Mouse (Mus musculus) adrenal gland, postnatal 36 days (tissue): ENCODE results near the gene Ddo. TPM values are rescaled to one million over a fixed set of nuclear protein-coding genes. Genes with fewer than 3 reads are reported as not detected.

Experiments
- DNase-seq, 2 experiments: peaks; one replicate each; pipeline ENCODE4 v3.0.0; 2021; ENCODE audit warnings: mixed read lengths in 1 of 2
- total RNA-seq, 2 experiments: library from RNA; stranded (reverse); gene quantifications; 2 replicates each; pipeline ENCODE4 v1.2.3; 2021

Gene Ddo
- total RNA-seq, 2 experiments from 2014 or later = 10.7 to 11.8 TPM

DNA sequence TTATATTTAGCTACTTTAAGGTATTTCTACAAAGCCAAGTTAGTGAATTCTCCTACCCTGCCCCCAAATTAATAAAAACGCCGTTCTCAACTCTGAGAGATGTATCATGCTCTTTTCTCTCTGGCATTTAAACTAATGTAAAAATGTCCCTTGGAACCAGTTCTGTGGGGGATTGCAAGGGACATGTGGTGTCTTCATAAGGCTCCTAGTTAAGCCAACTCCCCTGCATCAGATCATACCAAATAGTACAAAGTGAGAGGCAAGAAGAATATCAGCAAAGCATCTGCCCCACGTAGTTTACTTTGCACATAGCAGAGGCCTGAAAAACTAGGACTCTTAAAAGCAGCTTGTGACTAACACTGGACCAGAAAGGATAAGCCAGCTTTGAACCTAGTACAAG, 86.9 kb downstream of the Ddo start:
- no peak for DNase-seq

DNA sequence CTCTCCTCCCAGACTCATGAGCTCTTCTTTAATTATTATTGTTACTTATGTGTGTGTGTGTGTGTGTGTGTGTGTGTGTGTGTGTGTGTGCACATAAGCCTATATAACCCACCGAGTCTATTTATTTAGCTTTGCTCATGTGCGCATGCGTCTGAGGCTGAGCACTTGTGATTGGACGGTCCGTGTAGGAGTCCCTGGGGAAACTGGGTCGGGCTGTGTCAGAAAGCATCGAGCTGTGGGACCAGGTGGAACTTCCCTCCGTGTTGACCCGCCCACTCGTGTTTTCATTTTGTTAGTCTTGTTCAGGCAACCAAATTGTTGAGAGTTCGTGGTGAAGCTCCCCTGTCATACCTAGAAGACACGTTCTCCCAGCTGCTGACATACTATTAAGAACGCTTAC, 88.6 kb downstream of the Ddo start:
- no peak for DNase-seq

DNA sequence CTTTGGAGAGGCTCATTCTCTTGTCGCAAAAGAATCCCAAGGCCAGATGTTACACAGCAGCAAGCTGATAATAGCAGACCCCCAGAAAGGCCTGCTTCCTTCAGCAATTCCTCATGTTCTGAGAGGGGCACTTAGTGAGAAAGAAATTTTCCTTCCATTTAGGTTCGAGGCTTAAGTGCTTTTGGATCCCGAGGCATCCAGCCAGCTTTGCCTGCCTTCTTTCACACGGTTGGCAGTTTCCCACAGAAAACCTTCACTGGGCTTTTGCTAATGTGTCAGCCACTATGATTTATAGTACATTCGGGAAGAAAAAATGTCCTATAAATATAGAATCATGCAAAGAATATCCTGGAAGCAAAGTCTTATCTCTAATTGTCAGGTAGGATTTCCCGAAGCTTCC, 89.3 kb downstream of the Ddo start:
- DNase-seq = peak in 1 of 2 experiments; percentile 35

DNA sequence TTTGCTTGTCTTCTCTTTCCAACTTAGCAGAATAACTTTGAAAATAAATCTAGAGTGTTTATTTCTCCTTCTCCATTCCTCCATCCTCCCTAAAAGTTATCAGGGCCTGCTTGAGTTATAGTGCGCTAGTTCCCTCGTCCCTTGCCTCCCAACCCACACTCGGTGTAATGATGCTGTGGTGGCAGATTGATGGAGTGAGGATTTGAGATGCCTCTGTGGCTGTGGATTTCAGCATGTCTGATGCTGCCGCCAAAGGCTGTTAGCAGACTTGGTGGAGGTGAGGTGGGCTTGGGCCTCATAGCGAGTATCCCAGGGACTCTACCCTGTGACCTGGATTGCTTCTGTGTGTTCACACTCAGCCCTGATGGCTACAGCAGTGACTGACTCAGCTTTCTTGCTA, 91.1 kb downstream of the Ddo start:
- DNase-seq = no peak

DNA sequence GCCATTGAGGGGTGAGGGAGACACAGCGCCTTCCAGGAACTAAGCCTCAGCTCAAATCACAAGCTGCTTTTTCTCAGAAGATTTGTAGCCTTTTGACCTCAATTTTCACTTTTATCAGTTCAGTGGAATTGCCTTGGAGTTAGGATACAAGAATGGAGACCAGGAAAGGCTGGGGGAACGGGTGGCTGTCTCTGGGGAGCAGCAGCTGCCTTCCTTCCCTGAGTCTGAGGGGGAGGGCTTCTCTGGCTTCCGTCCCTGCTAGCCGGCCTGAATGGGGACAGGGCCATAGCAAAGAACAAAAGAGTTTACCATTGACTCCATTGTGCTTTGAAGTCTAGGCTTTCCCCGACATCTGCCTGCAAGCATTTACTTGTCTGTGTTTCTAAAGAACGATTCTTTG, 94.5 kb downstream of the Ddo start:
- DNase-seq = peak in 1 of 2 experiments; percentile 22

DNA sequence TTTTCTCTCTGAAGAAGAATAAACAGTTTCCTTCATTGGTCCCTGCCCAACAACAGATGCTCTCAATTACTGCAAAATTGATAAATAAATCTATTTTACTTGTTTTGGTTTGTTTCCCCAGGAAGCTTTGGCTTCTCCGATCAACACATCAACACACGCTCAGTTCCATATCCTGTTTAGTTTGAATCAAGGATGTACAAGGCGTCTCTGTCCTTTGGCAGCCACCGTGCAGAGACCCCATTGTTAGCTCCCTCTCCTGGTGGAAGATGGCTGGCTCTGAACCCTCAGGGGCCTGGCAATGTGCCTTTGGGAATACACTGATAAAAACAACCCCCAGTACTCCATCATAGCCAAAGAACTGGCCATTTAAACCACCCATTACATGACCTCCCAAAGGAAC, 95.3 kb downstream of the Ddo start:
- peak in 1 of 2 experiments; percentile 28 for DNase-seq

DNA sequence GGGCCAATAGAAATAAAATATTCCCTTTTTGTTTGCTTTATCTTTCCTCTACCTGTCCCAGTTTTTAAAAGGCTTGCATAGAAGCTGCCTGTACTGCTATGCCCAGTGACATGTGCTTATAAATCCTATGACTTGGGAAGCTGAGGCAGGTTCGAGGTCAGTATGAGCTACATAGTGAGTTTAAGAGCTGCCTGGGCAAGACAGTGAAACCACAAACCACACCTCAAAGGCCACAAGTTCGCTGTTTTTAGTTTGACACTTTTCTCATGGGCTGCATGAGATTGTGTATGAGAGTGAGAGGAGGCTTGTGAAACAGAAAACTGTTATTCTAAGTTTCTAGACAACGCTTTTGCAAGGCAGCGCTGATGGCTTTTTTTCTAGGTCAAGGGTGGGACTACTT, 95.7 kb downstream of the Ddo start:
- peak in 1 of 2 experiments; percentile 18 for DNase-seq

DNA sequence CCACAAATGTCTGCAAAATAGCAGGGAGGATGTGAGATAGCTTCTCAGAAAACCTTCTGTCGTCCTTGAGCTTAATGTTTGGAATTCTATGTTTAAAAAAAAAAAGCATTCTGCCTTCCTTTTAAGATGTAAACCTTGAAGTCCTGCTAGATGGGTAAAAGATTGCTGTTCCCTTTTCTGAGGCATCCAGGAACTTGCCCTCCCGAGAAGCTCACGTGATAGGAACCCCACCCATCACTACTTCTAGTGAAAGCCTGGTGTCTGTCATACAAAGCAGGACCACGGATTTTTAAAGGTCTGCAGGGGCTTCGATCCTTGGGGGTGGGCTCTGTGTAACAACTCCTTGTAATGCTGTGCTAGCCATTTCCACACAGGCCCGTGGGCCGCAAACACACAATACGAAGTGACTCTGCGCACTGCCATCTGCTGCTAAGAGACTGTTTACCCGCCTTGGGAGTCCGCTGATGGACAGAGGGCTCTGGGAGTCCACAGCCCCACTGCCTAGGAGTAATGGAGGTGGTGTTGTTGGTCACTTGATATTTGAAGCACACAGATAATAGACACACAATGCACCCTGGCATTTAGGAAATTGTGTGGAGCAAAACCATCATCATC, 96.6 kb downstream of the Ddo start:
- DNase-seq = no peak

DNA sequence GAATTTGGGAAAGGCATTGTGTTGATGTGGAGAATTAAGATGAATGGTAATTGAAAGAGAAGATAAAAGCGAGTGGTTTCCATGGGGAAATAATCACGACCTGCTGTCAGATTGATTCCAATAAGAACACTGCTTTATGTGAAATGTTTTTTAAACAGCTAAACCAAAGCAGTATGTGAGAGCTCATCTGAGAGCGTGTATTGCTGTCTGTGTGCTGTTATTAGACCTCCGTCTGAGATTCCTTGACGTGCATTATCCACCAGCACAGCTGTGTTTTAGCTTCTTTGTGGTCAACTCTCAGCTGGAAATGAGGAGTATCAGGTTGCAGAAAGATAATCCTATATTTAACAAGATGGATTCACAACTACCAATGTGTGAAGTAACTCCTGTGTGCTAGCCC, 97.2 kb downstream of the Ddo start:
- no peak for DNase-seq

DNA sequence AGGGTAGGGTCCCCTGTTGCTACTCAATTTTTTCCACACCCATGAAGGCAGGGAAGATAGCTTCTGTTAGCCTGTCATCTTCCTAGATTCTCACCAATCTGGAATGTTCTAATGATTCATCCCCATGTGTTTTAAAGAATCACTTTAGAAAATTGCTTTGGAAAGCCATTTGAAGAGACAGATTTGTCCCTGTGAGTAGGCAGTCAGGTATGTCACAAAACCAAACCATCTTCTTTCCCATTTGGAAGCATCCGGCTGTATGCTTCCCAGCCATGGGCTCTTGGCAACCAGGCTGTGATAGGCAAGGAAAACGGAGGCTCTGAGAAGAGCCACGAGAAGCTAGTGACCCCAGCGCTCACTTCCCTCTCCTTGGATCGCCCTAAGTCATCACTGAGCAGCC, 100.4 kb downstream of the Ddo start:
- no peak for DNase-seq

Other genes with a start within 250 kb of the Ddo start
- gene Slc22a16, start 59.7 kb upstream of the Ddo start, total RNA-seq = not detected
- gene Mettl24, start 53.3 kb downstream of the Ddo start, total RNA-seq = 1 to 10 TPM; 7.8 to 8.5 TPM